Mouse (Mus musculus): Measurements from ENCODE around the gene Aadat. TPM values are rescaled to one million over a fixed set of nuclear protein-coding genes. Genes with fewer than 3 reads are reported as not detected.
A peak's percentile ranks its signal among the peaks of the same experiment; 100 is the strongest.
"Not testable (repeated sequence)": the region's sequence is repeated elsewhere in the genome, so short reads cannot be mapped to it uniquely, and the experiment has no call there.

The Aadat gene
- 0.08 and 0.13 TPM in 2 replicates for polyA plus RNA-seq (2012; rRNA removed)

GRCm38 (mm10) chr8:60505653-60506521, at the start of gene Aadat:
Gene Aadat (plus strand): TSS chr8:60505932.
- peak; percentile 25 for DNase-seq (ENCODE audit: low spot score)

GRCm38 (mm10) chr8:60466686-60467335, 38.9 kb upstream of the Aadat start:
- DNase-seq (ENCODE audit: low spot score), result no peak

GRCm38 (mm10) chr8:60490147-60490546, 15.6 kb upstream of the Aadat start:
- no peak for DNase-seq (ENCODE audit: low spot score)

GRCm38 (mm10) chr8:60491871-60492270, 13.9 kb upstream of the Aadat start:
- no peak for DNase-seq (ENCODE audit: low spot score)

- DNase-seq (ENCODE audit: low spot score), result no peak
Observed at GRCm38 (mm10) chr8:60492471-60492870, 13.3 kb upstream of the Aadat start.

GRCm38 (mm10) chr8:60494606-60495005, 11.1 kb upstream of the Aadat start:
- DNase-seq (ENCODE audit: low spot score), result no peak

GRCm38 (mm10) chr8:60495046-60495445, 10.7 kb upstream of the Aadat start:
- DNase-seq (ENCODE audit: low spot score), result not testable (repeated sequence)

GRCm38 (mm10) chr8:60503098-60503497, 2.6 kb upstream of the Aadat start, which contains the start of gene Gm10283:
Gene Gm10283 (minus strand): TSS chr8:60503198.
- DNase-seq (ENCODE audit: low spot score), result no peak

- DNase-seq (ENCODE audit: low spot score), result no peak
Observed at GRCm38 (mm10) chr8:60518286-60518685, 12.6 kb downstream of the Aadat start.

GRCm38 (mm10) chr8:60534945-60535344, 29.2 kb downstream of the Aadat start:
- no peak for DNase-seq (ENCODE audit: low spot score)

- DNase-seq (ENCODE audit: low spot score), result no peak
Observed at GRCm38 (mm10) chr8:60566783-60567182, 61.1 kb downstream of the Aadat start.

- no peak for DNase-seq (ENCODE audit: low spot score)
Observed at GRCm38 (mm10) chr8:60577231-60577630, 71.5 kb downstream of the Aadat start.

GRCm38 (mm10) chr8:60583369-60583768, 77.6 kb downstream of the Aadat start:
- DNase-seq (ENCODE audit: low spot score), result no peak

GRCm38 (mm10) chr8:60591352-60592105, 85.8 kb downstream of the Aadat start:
- DNase-seq (ENCODE audit: low spot score), result not testable (repeated sequence)

- DNase-seq (ENCODE audit: low spot score), result no peak
Observed at GRCm38 (mm10) chr8:60594761-60595160, 89.0 kb downstream of the Aadat start.

Other genes with a start within 250 kb of the Aadat start
- not detected in 2 replicates for gene Gm10283, start 2.7 kb upstream of the Aadat start, polyA plus RNA-seq (2012; rRNA removed)
- gene Mfap3l, start 126.9 kb downstream of the Aadat start, polyA plus RNA-seq (2012; rRNA removed), result 19.9 and 23.9 TPM in 2 replicates